Mouse (Mus musculus) CH12.LX (cell line): ENCODE results near the gene Cemip2.

Experiments used
- CHD2 ChIP-seq: IDR thresholded peaks from 2 replicates; pipeline ENCODE4 v1.6.1; 2011; ENCODE audit warnings: low read length, improper control_type of control experiment
- CTCF ChIP-seq, 2 experiments: IDR thresholded peaks in 1 of 2; conservative IDR thresholded peaks in 1 of 2; 2 replicates each; pipeline ENCODE4 v1.5.1; 2011 to 2012; ENCODE audit warnings: low read depth in 2 of 2, low read length in 2 of 2, improper control_type of control experiment in 1 of 2, inconsistent platforms in 1 of 2, mild to moderate bottlenecking in 1 of 2, moderate library complexity in 1 of 2
- EP300 ChIP-seq: IDR thresholded peaks from 2 replicates; pipeline ENCODE4 v1.6.1; 2011; ENCODE audit warnings: low read length, improper control_type of control experiment
- GABPA ChIP-seq: IDR thresholded peaks from 2 replicates; pipeline ENCODE4 v1.6.1; 2012; ENCODE audit warnings: low read depth, low read length, improper control_type of control experiment, inconsistent platforms; ENCODE audit not compliant: insufficient replicate concordance
- JUND ChIP-seq: conservative IDR thresholded peaks from 2 replicates; pipeline ENCODE4 v1.6.1; 2011; ENCODE audit warnings: low read depth, low read length, improper control_type of control experiment
- MAFK ChIP-seq: IDR thresholded peaks from 2 replicates; pipeline ENCODE4 v1.6.1; 2011; ENCODE audit warnings: low read length, improper control_type of control experiment; ENCODE audit not compliant: insufficient replicate concordance
- MEF2A ChIP-seq: IDR thresholded peaks from 2 replicates; pipeline ENCODE4 v1.6.1; 2014; ENCODE audit warnings: low read depth, mild to moderate bottlenecking, inconsistent platforms, low read length, improper control_type of control experiment, borderline replicate concordance
- POLR2A ChIP-seq: IDR thresholded peaks from 2 replicates; pipeline ENCODE4 v1.6.1; 2011; ENCODE audit warnings: low read depth, mild to moderate bottlenecking, improper control_type of control experiment, low read length
- SIN3A ChIP-seq: IDR thresholded peaks from 2 replicates; pipeline ENCODE4 v1.6.1; 2012; ENCODE audit warnings: low read length, improper control_type of control experiment, inconsistent platforms
- TCF12 ChIP-seq: IDR thresholded peaks from 2 replicates; pipeline ENCODE4 v1.6.1; 2014; ENCODE audit warnings: low read depth, mild to moderate bottlenecking, inconsistent platforms, low read length, improper control_type of control experiment
- UBTF ChIP-seq: IDR thresholded peaks from 2 replicates; pipeline ENCODE4 v1.6.1; 2012; ENCODE audit warnings: low read depth, mild to moderate bottlenecking, inconsistent platforms, low read length, improper control_type of control experiment, moderate library complexity

DNA sequence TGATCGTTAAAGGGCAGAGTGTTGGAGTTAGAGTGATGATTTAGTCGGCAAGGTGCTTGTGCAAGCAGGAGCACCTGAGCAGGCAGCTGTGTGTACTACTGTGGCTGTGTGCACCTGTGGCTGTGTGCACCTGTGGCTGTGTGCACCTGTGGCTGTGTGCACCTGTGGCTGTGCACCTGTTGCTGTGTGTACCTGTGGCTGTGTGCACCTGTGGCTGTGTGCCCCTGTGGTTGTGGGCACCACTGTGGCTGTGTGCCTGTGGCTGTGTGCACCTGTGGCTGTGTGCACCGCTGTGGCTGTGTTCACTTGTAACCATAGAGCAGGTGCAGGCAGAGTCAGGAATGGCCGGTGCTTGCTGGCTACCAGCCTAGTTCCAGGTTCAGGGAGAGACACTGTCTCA lies 38.1 kb downstream of the Cemip2 start:
- TF ChIP-seq CTCF (conservative IDR thresholded peaks at IDR 0.05 in 1 of 2, IDR thresholded peaks at IDR 0.05 in 1 of 2; ENCODE audit: low read depth in 2 of 2, low read length in 2 of 2) (no peak), JUND (no peak), TCF12 (peak; percentile 36; the same call in 1 of the 2 replicates), SIN3A (no peak), POLR2A (no peak), EP300 (no peak), UBTF (no peak), MEF2A (no peak), GABPA (no peak), CHD2 (no peak), MAFK (no peak)
